Mouse (Mus musculus) adrenal gland (tissue): ENCODE results near the gene 2700049A03Rik.
"Not testable (repeated sequence)": the region's sequence is repeated elsewhere in the genome, so short reads cannot be mapped to it uniquely, and the experiment has no call there.

Experiments
- intact Hi-C: fragments of 180-260 bp; cut with DNase I; formaldehyde crosslinking; loops from one replicate; pipeline ENCODE4 v1.15.1; 2025
- long read RNA-seq, 2 experiments: library from polyadenylated mRNA; unstranded; transcript quantifications; one replicate each; pipeline ENCODE4 v2.0.0; 2020; ENCODE audit warnings: borderline replicate concordance in 1 of 2; ENCODE audit not compliant: insufficient replicate concordance in 1 of 2

2700049A03Rik gene
- long read RNA-seq, experiment 1, full-length matches to known transcripts = 1 of 14 reads
- long read RNA-seq, experiment 1, partial matches to known transcripts = 12 of 14 reads
- long read RNA-seq, experiment 1, other reads (novel, unspliced or antisense) = 1 of 14 reads
- long read RNA-seq, experiment 2, partial matches to known transcripts = 27 of 30 reads
- long read RNA-seq, experiment 2, other reads (novel, unspliced or antisense) = 3 of 30 reads

DNA sequence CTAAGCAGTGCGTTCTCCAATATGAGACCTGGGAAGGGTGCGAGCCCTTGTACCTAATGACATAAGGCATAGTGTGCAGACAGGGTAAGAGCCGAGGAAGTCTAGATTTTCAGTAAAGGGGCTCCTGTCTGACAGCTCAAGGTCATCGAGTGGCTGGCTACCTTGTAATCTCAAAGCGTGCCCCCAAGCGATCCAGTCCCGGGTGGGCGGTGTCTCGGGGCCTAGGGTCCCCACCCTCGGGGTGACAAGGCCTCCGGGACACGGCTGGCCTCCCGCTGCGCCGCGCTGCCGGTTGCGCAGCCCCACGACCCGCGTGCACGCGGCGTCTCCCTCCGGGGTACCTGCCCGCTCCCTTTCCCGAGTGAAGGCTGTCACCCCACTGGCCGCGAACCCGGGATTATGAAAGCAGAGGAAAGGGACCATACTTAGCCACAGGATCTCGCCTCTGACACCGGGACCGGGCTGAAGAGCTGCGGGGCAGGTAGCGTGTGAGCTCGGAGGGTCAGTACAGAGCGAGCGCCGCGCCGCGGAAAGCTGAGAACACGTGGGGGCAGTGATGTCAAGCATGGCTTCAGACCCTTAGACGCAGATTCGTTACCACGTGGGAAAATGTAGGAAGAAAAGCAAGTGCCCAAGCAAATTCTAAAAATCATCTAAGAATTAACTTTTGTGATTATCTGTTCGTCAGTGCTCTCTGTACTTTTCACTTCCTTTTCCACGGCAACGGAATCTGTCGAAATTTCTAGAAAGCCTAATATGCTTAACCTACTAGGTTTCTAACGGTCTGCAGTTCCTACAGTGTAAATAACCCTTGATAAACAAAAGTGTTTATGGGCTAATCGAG is at the start of gene 2700049A03Rik, which contains the start of gene Timm9:
2700049A03Rik (plus strand) TSS at position 719 of the 844 bp plus-strand sequence.
Timm9 (minus strand) TSS at position 555 of the 844 bp plus-strand sequence.
- intact Hi-C loops = no loop called here

DNA sequence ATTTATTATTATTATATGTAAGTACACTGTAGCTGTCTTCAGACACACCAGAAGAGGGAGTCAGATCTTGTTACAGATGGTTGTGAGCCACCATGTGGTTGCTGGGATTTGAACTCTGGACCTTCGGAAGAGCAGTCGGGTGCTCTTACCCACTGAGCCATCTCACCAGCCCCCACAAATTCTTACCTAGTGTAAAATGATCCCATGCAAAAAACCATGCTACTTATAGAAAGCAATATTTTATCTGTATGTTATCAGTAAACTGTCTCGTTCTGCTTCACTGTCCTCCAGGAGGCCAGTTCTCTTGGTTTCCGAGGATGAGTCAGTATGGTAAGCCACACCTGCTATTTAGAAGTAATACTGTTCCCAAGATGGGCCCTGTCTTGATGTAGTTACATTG is 32.4 kb upstream of the 2700049A03Rik start:
- intact Hi-C loops = not testable (repeated sequence)

DNA sequence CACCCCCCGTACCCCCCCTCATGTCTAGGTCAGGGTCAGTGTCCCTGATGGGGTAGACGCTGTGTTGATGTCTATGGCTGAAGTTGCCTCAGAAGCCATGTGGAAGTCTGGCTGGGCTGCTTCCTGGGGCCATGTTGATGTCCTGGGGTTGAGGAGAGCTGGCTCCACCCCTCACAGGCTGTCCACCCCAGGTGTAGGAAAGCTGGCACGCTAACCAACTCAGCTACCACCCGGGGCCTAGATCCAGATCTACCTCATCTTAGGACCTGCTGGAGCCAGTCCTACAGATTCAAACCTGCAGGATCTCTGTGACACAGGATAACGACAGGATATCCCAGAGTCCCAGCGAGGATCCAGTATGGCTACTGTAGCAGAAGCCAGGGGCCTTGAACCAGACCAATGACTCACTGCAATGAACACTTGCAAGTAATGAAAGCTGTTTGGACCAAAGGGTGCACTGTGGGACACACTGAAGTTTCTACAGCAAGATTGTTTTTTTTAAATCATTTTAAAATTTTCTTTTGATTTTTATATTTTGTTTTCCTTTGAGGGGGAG is 29.4 kb upstream of the 2700049A03Rik start:
- intact Hi-C loops = no loop called here

DNA sequence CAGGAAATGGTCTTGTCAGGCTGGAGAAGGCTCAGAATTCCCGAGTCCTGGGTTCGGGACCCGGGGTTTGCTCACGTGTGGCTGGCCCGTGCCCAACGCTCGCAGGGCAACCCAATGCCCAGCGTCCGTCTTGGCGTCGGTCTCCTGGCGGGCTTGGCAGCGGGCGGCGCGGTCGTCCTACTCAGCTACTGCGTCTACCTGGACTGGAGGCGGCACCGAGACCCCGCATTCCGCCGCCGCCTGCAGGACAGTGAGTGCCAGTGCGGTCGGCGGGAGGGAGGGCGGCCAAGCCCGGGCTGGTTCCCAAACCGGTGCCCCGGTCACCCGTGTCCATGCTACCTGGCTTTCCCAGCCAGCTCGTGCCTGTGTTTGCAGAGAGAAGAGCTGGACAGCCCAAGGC is 25.3 kb upstream of the 2700049A03Rik start, which contains the start of gene Tomm20l:
Tomm20l (plus strand) TSS at position 98 of the 400 bp plus-strand sequence.
- intact Hi-C loops = no loop called here

DNA sequence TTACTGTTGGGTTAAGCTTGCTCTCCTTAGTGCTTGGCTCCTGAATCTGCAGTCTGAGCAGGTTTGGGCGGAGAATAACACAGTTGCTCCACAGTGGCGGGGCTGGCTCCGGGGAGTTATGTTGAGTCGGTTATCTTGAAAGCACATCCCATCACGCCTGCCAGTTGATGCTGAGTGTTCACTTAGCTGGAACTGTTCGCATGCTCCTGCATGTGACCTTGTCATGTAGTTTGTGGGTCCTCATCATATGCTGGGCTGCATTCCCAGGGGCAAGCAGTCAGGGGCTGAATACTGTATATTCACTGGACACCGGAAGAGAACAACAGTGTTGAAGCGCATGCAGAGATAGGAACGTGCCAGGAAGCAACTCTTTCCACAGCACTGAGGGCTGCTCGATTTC is 23.6 kb upstream of the 2700049A03Rik start:
- intact Hi-C loops = no loop called here

DNA sequence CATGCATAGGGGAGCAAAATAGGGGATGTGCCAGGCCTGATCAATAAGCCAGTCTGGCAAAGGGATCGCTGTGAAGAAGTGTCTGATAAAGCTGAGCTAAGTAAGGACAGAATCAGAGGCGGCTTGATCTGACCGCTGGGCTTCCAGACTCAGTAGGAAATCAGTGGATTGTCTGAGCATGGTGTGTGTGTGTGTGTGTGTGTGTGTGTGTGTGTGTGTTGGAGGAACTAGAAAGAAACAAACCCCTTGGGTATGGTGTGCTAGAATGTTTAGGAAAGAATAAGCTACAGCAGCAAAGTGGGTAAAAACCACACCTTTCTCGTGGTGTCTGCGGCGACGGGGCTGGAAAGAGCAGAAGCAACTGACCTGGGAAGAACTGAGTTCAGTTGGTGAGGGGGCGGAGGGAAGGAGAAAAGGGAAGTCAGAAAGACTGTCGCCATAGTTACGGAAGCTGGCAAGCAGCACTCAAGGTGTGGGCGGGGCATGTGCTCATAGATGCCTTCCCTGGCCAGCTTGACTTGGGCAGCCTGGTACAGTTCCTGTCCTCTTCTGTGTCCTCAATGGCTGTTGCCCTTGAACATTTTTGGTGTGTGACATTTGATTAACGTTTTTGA is 22.9 kb upstream of the 2700049A03Rik start:
- intact Hi-C loops = no loop called here

DNA sequence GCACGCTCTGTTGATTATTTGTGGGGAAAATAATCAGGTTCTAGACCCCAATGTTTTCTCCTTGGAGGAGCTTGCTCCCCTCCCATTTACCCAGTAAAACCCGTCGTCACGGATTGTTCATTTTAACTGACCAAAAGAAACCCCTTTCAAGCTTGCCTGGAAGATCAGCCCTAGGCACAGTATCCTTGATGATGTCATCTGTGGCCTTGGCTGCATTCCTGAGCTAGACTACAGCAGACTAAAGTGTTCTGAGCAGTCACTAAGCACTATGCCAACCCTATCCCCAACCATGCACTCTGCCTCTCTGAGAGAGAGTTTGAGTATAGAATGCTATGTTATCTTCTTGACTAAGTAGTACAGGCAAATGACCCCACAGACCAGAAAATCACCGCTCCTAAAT is 20.2 kb upstream of the 2700049A03Rik start:
- intact Hi-C loops = no loop called here

DNA sequence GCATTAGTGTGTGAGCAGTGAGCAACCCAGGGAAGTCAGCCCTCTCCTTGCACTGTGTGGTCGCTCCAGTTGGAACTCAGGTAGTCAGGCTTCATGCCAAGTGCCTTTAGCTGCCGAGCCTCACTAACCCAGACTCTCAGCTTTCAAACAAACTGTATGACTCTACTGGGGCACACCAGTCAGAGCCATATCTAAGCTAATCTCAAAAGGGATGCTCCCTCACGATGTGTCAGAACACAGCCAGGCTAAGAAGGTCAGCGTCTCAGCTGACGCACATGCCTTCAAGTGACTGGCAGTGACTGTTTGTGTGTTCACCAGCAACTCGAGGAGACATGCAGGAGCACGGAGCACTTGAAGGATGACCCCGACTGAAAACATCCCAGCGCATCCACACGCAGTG is 13.9 kb upstream of the 2700049A03Rik start:
- intact Hi-C loops = no loop called here

DNA sequence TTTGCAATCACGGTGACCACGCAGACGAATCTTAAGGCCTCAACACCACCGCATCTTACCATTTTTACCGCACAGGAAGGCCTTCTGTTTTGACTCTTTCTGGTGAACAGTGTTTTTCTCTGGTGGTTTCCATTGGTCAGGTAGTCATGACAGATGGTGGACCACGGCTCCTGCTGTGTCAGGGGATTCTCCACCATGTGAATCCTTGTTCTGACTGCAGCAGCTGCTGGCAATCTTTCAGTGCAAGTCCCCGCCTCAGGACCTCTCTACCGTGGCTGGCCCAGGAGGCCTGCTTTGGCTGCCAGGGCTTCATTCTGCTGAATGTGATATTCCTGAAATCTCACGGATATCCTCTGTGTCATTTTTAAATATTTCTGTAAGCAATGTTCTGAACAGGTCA is 13.4 kb upstream of the 2700049A03Rik start:
- intact Hi-C loops = no loop called here

DNA sequence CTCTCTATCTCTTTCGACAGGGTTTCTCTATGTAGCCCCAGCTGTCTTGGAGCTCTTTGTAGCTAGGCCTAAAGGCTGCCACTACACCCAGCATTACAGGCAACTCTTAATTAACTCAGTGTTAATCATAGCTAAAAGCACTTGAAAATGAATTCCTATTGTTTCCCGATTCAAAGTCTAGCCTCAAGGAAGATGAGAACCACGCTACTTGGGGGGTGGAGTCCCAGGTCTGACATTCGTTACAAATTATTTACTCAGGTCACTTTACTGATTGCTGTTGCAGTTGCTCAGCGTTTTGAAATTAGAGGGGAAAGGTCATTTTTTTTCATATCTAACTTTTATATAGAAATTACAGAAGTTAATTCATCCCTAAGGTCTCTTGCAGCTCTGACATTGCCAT is 1.1 kb upstream of the 2700049A03Rik start:
- intact Hi-C loops = no loop called here

DNA sequence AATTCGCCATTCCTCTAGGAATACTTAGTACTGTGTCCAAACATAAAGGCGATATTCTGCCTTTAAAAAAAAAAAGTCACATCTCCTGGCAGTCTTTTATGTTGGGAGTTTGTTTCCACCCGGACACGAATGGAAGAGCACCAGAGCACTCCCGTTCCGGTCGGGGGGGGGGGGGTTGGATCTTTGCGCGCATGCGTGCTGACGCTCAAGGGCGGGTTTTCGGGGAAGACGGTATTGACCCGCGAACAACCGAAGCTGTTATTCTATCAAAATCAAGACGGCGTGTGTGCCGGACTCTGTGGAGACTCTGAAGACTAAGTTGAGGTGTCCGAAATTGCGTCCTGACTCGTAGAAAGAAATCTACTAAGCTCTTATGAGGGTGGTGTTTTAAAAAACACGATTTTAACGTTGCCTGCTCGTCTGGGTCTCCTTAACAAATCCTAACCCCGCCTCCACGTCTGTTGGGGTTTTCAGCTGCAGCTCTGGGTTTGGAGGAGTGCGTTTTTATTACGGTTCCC is 385 bp downstream of the 2700049A03Rik start:
- intact Hi-C loops = no loop called here

DNA sequence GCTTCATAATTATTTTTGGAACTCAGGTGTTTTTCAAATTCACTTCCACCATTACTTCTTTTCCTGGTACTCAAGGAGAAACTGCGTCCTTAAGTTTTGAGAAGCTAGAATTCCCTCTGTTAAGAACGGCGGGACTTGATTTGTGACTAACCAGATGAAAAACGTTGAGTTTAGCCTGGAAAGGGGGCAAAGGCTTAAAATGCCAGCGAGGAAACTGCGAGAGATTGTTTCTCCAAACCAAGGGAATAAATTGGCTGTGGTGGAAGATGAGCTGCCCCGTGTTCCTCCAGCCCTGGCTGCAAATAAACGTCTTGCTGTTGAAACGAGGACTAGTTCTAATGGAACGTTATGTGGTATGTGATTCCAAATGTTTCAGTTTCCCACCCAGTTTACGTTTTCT is 1.0 kb downstream of the 2700049A03Rik start:
- intact Hi-C loops = no loop called here

DNA sequence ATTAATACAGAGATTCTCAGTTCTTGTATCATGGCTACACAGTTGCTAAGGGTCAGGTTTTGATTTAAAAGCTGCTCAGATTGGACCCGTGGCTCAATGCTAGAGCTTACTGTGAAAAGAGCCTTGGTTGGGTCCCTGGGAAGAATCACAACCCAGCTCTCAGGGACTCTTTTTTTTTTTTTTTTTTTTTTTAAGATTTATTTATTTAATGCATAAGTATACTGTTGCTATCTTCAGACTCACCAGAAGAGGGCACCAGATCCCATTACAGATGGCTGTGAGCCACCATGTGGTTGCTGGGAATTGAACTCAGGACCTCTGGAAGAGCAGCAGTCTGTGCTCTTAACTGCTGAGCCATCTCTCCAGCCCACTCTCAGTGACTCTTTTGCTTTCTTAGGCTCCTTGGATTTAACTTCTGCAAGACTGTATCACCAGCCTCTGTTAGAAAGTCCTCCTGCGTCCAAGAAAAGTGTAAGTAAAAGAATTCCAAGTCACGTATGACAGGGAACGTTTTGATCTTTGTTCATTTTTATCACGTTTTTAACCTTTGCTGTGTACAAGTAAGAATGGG is 2.7 kb downstream of the 2700049A03Rik start:
- intact Hi-C loops = no loop called here

DNA sequence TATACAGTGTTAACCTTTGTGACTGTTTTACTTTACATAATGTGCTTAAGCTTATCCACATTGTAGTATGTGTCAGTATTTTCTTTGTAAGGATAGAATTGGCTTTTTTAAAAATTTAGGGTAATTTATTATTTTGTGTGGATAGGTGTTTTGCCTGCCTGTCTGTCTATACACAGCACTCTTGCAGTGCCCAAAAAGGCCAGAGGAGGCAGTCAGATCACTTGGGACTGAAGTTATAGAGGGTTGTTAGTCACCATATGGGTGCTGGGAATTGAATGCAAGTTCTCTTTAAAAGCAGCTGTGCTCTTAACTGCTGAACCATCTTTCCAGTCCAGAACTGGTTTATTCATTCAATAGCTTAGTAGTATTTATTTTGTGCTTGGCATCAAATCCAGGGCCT is 4.5 kb downstream of the 2700049A03Rik start:
- intact Hi-C loops = no loop called here

DNA sequence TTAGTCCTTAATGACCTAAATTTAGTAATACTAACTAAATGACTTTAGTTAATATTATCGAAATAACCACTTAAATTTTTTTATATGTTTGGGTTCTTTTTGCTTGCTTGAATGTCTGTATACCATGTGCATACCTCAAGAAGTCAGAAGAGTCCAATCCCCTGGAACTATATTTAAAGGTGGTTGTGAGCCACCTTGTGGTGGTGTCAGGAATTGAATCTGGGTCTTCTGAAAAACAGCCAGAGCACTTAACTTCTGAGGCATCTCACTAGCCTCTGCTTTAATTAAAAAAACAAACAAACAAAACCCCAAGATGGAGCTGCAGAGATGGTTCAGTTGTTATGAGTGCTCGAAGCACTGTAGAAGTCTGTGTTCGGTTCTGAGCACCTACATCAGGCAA is 11.0 kb downstream of the 2700049A03Rik start:
- intact Hi-C loops = no loop called here

DNA sequence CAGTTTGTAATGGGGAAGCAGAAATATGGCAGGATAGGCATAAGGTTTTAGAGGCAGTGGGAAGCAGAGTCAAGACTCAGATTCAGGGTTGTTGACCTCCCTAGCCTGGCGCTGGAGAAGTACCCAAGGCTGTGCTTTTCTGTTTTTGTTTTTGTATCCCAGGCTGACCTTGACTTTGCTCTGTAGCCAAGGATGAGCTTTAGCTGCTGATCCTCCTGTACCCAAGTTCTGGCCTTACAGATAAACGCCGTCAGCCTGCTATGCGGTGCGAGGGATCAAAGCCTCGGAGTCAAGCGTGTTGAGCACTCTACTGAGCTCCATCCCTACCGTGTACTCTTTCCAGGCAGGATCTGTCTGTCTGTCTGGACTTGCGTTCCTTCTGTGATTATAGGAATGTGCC is 12.2 kb downstream of the 2700049A03Rik start:
- intact Hi-C loops = no loop called here

DNA sequence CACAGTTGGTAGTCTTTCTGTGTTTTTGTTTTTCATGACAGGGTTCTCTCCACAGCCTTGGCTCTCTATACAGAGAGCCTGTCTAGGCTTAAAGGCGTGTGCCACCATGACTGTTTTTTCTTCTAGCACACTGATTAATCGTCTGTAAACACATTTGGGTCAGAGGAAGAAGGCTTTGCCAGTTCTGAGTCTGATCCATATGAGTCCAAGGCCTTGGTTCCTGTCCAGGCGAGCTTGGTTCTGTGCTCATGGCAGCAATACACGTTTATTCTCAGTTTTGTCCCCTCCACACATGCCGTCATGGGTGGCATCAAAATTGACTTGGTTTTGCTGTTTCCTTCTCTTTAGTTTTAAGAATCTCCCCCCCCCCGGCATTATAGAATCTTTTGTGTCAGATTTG is 12.8 kb downstream of the 2700049A03Rik start:
- intact Hi-C loops = no loop called here

DNA sequence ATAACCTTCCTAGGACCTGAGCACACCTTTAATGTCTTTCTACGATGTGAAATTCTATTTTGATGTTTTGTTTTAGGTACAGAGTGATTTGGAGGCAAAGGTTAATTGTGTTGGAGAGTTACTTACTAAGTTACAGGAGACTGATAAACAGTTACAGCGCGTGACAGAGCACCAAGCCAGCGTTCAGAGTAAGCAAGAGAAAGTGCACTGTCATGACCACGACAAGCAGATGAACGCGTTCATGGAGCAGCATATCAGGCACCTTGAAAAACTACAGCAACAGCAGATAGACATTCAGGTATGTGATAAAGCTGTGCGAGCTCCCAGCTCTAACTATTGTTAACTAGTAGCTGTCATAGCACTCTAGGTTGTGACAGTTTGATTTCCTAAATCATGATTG is 13.5 kb downstream of the 2700049A03Rik start:
- intact Hi-C loops = no loop called here

DNA sequence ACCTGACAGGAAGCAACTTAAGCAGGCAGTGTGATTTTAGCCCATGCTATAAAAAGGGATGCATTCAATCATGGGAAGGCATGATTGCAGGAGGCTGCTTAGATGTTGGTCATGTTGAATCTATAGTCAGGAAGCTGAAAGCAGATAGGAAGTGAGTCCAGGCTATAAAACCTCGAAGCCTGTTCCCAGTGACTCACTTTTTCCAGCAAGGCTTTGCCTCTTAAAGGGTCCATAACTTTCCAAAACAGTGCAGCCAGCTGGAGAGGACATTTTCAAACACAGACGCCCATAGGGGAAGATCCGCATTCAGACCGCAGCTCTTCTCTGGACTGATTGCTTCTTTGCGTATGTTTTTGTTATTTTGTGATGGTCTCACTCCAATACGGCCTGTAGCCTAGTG is 18.3 kb downstream of the 2700049A03Rik start:
- intact Hi-C loops = no loop called here

DNA sequence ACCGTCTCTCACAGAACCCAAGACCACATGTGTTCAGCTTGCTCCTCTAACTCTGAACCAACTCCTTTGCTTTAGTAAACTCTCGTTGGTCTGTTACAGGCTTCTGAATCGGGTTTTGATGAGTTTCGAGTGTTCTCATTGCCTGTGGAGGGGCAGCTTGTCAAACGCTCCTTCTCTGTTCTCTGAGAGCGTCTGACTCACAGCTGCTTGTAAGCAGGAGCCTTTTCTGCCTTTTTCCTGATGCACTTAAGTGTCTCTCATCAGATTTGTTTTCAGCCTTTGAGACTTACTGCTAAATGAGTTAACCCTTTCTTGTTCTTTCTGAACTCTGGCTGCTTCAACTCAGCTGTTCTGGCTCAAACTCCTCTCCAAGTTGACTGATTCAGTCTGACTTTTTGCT is 21.3 kb downstream of the 2700049A03Rik start:
- intact Hi-C loops = no loop called here

DNA sequence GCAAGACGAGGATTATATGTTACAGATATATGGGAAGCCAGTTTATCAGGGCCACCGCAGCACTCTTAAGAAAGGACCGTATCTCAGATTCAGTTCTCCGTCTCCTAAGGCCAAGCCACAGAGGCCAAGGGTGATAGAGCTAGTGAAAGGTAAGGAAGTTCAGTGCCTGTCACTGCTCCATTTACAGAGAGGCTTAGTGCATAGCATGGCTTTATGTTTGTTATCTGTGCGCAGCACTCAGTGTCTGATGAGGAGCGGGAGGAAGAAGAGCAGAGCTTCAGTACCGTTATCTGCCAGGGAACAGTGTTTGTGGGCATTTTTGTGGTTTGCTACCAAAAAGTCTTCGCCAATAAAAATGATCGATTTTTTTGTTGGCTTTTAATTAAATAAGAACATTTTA is 27.8 kb downstream of the 2700049A03Rik start:
- intact Hi-C loops = no loop called here
